Mouse (Mus musculus): ENCODE measurements at regions not wholly inside any gene's neighbourhood (a gene's known extent, or its start where the extent isn't known, plus 50 kb on each side); places are given as distances from the start of the nearest gene placed in this dataset.

DNA sequence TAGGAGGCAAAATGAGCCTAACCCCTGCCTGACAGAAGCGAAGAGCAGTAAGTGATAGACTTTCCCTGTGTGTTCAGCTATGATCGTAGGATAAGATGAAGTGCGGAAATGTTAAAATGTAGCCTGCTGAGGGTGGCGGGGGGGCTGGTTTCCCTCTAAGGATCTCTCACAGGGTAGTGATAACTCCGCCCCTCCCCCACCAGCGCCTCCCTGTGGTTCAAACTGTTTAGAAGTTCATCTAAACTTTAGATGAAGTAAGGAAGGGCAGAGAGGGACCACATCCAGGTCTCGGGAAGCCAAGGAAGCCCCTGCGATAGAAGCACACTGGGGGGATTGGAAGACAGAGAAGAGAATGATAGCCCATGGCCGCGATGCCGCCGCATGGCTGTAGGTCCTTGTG lies 75.9 kb upstream of the Ankrd55 start:
- TF ChIP-seq CTCF (IDR thresholded peaks at IDR 0.05; ENCODE audit: borderline replicate concordance, insufficient read depth, low read length) = no peak
- TF ChIP-seq POLR2A (IDR thresholded peaks at IDR 0.05; ENCODE audit: low read depth, low read length) = no peak

DNA sequence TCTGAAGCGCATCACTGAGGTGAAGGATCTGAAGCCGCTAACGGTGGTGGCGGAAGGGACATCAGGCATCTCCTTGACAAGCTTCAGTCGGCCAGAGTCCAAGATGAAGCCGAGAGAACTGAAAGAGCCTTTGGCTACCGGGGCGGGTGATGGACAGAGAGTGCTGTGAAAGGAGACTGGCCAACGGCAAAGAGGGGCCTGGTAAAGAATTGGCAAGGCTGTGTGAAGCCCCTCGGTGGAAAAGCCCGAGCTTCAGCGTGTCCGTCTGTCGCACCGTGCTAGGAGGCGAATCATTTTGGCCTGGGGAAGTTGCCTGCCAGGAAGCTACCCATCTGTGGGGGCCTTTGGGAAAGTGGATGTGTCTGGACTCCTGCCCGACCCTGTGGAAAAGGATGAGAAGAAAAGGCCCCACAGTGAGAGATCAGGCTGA lies 74.6 kb upstream of the Ankrd55 start:
- Histone ChIP-seq H3K27ac (ENCODE audit: insufficient read depth, low read length) (no peak overlapping the region), H3K4me1 (ENCODE audit: control insufficient read depth, insufficient read depth, low read length) (no peaks in the 10 kb centered on the region; the same call in 1 of the 2 replicates), H3K4me3 (ENCODE audit: insufficient read depth, low read length) (no peak overlapping the region)
- no peak for TF ChIP-seq CTCF (IDR thresholded peaks at IDR 0.05; ENCODE audit: borderline replicate concordance, insufficient read depth, low read length)
- TF ChIP-seq POLR2A (IDR thresholded peaks at IDR 0.05; ENCODE audit: low read depth, low read length) = no peak

More for the DNA sequence above, 75.9 kb upstream of the Ankrd55 start:
- no peaks in the 10 kb centered on the region; the same call in 1 of the 2 replicates for H3K4me1 ChIP-seq (ENCODE audit: control insufficient read depth, insufficient read depth, low read length)
- no peak overlapping the region for H3K4me3 ChIP-seq (ENCODE audit: insufficient read depth, low read length)
- no peak overlapping the region for H3K27ac ChIP-seq (ENCODE audit: insufficient read depth, low read length)

DNA sequence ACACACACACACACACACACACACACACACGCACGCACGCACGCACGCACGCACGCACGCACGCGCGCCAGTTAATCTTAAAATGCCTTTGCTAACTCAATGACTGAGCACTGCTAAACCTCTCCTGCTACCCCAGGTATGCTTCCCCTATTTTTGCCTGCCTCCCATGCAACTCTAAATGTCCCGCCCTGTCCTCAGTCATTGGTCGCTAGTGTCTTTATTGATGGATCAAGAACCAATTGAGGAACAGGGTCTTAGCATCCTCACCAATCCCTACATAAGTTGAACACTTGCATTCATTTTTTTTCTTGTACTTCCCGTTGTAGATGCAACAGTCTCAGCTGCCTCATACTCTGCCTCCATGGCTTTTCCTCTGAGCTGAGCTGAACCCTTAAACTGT lies 72.2 kb upstream of the Ankrd55 start:
- Histone ChIP-seq H3K4me1 (ENCODE audit: control insufficient read depth, insufficient read depth, low read length) (no peaks in the 10 kb centered on the region; the same call in 1 of the 2 replicates), H3K27ac (ENCODE audit: insufficient read depth, low read length) (no peak overlapping the region)
- no peak for TF ChIP-seq POLR2A (IDR thresholded peaks at IDR 0.05; ENCODE audit: low read depth, low read length)
- no peak for TF ChIP-seq CTCF (IDR thresholded peaks at IDR 0.05; ENCODE audit: borderline replicate concordance, insufficient read depth, low read length)

DNA sequence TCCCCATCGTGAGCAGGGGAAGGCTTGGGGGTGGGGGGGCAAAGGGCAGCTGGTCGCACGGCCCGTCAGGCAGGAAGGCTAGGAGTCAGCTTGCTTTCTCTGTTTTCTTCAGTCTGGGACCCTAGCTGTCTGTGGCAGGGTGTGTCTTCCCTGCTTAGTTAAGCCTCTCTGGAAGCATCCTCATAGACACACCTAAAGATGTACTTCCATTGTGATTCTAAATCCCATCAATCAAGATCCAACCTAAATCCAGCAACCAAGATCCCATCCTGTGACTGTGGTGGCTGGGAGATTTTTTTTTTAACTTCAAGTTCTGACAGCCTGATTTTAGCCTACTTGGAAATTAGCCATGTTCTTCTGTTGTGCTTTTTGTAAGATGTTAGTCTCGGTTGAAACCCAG lies 69.9 kb upstream of the Ankrd55 start:
- no peak for TF ChIP-seq POLR2A (IDR thresholded peaks at IDR 0.05; ENCODE audit: low read depth, low read length)
- no peak for TF ChIP-seq CTCF (IDR thresholded peaks at IDR 0.05; ENCODE audit: borderline replicate concordance, insufficient read depth, low read length)
- Histone ChIP-seq H3K4me3 (ENCODE audit: insufficient read depth, low read length) (no peak overlapping the region), H3K27ac (ENCODE audit: insufficient read depth, low read length) (no peak overlapping the region), H3K4me1 (ENCODE audit: control insufficient read depth, insufficient read depth, low read length) (no peaks in the 10 kb centered on the region; the same call in 1 of the 2 replicates)

More for the DNA sequence above, 72.2 kb upstream of the Ankrd55 start:
- no peak overlapping the region for H3K4me3 ChIP-seq (ENCODE audit: insufficient read depth, low read length)

DNA sequence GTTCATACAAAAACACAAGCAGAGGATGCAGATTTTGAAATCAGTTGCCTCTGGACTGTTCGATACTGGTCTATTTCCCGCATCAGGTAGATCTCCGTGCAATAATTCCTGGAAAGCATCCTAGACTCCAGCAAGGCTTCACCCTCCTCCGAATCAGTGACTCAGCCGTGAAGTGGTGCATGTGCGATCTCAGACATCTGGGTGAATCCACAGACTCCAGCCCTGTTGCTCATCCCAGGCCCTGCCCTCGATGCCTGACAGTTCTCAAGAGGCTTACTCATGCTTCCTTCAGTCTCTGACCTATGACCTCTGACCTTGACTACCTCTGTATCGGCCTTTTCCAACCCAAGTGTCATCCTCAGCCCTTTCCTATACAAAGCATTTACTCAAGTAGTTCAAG lies 68.1 kb upstream of the Ankrd55 start:
- Histone ChIP-seq H3K4me3 (ENCODE audit: insufficient read depth, low read length) (no peak overlapping the region), H3K27ac (ENCODE audit: insufficient read depth, low read length) (no peak overlapping the region), H3K4me1 (ENCODE audit: control insufficient read depth, insufficient read depth, low read length) (no peaks in the 10 kb centered on the region)
- TF ChIP-seq POLR2A (IDR thresholded peaks at IDR 0.05; ENCODE audit: low read depth, low read length) = no peak
- TF ChIP-seq CTCF (IDR thresholded peaks at IDR 0.05; ENCODE audit: borderline replicate concordance, insufficient read depth, low read length) = no peak

DNA sequence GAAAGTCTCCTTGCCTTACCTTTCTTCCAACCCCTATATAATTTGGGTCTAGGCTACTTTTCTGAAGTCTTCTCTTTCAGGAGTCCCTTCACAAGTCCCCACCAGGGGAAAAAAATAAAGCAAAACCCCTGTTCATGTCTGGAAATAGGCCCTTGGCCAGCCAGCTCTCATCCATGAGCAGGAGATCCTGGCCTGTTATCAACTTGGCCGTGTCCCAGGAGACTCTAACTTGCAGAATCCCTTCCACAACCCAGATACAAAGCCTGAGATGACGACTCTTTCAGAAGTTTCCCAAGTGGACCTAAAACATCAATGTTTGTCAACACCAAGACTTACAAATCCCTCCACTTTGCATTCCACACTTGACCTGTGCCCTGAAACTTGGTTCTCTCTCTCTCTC lies 64.6 kb upstream of the Ankrd55 start:
- no peak for TF ChIP-seq CTCF (IDR thresholded peaks at IDR 0.05; ENCODE audit: borderline replicate concordance, insufficient read depth, low read length)
- TF ChIP-seq POLR2A (IDR thresholded peaks at IDR 0.05; ENCODE audit: low read depth, low read length) = no peak
- Histone ChIP-seq H3K4me1 (ENCODE audit: control insufficient read depth, insufficient read depth, low read length) (peaks cover 5% of the 10 kb centered on the region; the same call in 1 of the 2 replicates), H3K4me3 (ENCODE audit: insufficient read depth, low read length) (no peak overlapping the region)

DNA sequence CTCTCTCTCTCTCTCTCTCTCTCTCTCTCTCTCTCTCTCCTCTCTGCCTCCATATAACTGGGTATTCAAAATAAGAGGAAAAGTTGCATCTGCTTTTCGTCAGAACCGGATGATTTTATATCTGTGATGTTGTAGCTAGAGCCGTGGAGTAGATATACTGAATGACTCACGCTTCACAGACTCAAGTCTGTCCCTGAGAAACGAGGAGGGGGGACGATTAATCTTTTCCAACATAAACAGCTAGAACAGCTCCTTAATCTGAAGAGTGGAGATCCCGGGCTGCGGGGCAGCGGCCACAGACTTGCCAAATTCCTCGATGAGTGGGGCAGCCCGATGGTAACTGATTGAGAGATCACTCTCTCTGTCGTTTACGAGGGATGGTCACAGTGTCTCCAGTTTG lies 60.5 kb upstream of the Ankrd55 start:
- TF ChIP-seq POLR2A (IDR thresholded peaks at IDR 0.05; ENCODE audit: low read depth, low read length) (no peak), CTCF (IDR thresholded peaks at IDR 0.05; ENCODE audit: borderline replicate concordance, insufficient read depth, low read length) (no peak)
- peaks cover 5% of the 10 kb centered on the region; the same call in 1 of the 2 replicates for H3K4me1 ChIP-seq (ENCODE audit: control insufficient read depth, insufficient read depth, low read length)
- H3K4me3 ChIP-seq (ENCODE audit: insufficient read depth, low read length) = no peak overlapping the region
- H3K27ac ChIP-seq (ENCODE audit: insufficient read depth, low read length) = no peak overlapping the region

More for the DNA sequence above, 64.6 kb upstream of the Ankrd55 start:
- no peak overlapping the region for H3K27ac ChIP-seq (ENCODE audit: insufficient read depth, low read length)

DNA sequence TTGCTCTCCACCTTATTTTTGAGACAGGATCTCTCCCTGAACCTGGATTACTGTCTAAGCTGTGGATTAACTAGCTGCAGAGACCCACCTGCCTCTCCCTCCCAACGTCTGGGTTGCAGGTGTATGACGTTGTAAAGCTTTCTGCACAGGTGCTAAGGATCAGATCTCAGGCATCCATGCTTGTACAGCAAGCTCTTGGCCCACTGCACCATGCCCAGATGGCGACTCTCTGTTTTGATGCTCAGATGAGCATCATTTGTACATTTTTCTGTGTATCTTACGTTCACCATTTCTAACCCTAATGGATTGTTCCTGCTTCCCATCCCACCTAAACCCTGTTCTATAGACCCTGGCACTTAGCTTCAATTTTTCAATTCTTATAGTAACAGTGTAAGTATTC lies 59.4 kb upstream of the Ankrd55 start:
- Histone ChIP-seq H3K4me3 (ENCODE audit: insufficient read depth, low read length) (no peak overlapping the region), H3K27ac (ENCODE audit: insufficient read depth, low read length) (no peak overlapping the region), H3K4me1 (ENCODE audit: control insufficient read depth, insufficient read depth, low read length) (peaks cover 5% of the 10 kb centered on the region; the same call in 1 of the 2 replicates)
- no peak for TF ChIP-seq POLR2A (IDR thresholded peaks at IDR 0.05; ENCODE audit: low read depth, low read length)
- TF ChIP-seq CTCF (IDR thresholded peaks at IDR 0.05; ENCODE audit: borderline replicate concordance, insufficient read depth, low read length) = no peak

DNA sequence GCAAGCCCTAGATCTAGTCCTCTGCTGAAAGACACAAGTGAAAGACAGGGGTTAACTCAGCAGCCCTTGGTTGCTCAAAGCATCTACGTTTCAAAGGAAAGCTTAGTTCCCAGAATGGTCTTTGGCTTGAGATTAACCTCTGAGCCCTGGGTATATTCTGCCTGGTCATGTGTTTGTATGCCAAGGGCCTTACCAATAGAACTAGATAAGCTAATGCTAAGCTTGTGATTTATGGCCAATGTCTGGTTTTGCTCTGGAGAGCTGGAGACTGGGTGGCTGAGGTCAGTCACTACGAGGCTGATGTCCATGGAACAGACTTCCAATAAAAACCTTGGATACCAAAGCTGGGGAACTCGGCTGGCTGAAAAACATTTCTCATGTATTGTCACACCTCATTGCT lies 58.1 kb upstream of the Ankrd55 start:
- Histone ChIP-seq H3K4me1 (ENCODE audit: control insufficient read depth, insufficient read depth, low read length) (peaks cover 5% of the 10 kb centered on the region; the same call in 1 of the 2 replicates), H3K27ac (ENCODE audit: insufficient read depth, low read length) (no peak overlapping the region), H3K4me3 (ENCODE audit: insufficient read depth, low read length) (no peak overlapping the region)
- no peak for TF ChIP-seq CTCF (IDR thresholded peaks at IDR 0.05; ENCODE audit: borderline replicate concordance, insufficient read depth, low read length)
- TF ChIP-seq POLR2A (IDR thresholded peaks at IDR 0.05; ENCODE audit: low read depth, low read length) = no peak

DNA sequence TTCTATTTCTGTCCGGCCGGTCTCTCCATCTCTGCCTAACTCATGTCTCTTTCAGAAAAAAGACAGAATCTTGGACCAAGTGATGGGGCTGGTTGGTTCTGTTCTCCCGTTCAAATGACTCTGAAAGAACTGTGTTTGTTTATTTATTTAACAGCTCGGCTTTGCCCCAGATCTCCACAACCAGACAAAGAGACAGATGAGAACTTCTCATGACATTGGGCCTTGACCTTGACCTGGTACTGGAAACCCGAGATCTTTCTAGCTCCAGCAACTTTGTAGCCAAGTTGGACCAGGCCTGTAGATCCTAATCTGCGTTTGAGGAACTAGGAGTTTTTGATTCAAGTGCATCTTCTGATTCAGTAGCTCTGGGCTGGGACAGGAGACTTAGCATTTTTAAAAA lies 53.6 kb upstream of the Ankrd55 start:
- TF ChIP-seq POLR2A (IDR thresholded peaks at IDR 0.05; ENCODE audit: low read depth, low read length) = no peak
- TF ChIP-seq CTCF (IDR thresholded peaks at IDR 0.05; ENCODE audit: borderline replicate concordance, insufficient read depth, low read length) = no peak

DNA sequence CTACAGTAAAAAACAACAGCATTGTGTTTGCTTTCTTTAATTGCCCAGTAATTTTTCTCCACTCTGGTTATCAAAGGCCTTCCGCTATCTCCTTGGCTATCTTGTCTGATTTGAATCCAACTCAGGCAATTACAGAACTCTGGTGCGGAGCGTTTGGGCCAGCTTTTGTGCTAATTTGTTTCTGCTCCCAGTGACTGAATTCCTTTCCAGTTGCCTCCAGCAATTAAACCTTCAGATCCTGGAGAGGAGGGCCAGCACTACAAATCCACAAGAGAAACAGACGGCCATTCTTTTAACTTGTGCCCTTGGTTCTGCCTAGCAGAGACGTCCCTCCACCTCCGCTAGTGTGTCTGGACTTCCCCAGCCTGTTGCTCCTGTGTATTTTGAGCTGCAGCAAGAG lies 51.3 kb upstream of the Ankrd55 start:
- Histone ChIP-seq H3K4me1 (ENCODE audit: control insufficient read depth, insufficient read depth, low read length) (no peaks in the 10 kb centered on the region), H3K27ac (ENCODE audit: insufficient read depth, low read length) (no peak overlapping the region), H3K4me3 (ENCODE audit: insufficient read depth, low read length) (no peak overlapping the region)
- no peak for TF ChIP-seq POLR2A (IDR thresholded peaks at IDR 0.05; ENCODE audit: low read depth, low read length)
- TF ChIP-seq CTCF (IDR thresholded peaks at IDR 0.05; ENCODE audit: borderline replicate concordance, insufficient read depth, low read length) = no peak

More for the DNA sequence above, 53.6 kb upstream of the Ankrd55 start:
- H3K27ac ChIP-seq (ENCODE audit: insufficient read depth, low read length) = no peak overlapping the region
- no peaks in the 10 kb centered on the region for H3K4me1 ChIP-seq (ENCODE audit: control insufficient read depth, insufficient read depth, low read length)
- H3K4me3 ChIP-seq (ENCODE audit: insufficient read depth, low read length) = no peak overlapping the region

All from embryonic fibroblast, embryonic 13.5 days (primary cell).